ENCODE assay signal across 10 mouse cellular contexts in genomic region chr13:102874465-102875143, GRCm38 (mm10).
A peak's percentile ranks its signal among the peaks of the same experiment; 100 is the strongest.
DNase-seq lines count a peak whose midpoint lies in the region; ATAC-seq lines count a peak whose summit lies in the region.
"Had no signal": no experiment of that assay in that cellular context is flagged by ENCODE, and none has a peak within 500 bp of the region (broad histone marks: within the 10 kb centered on the region; RNA-seq: fewer than 3 reads in every experiment).

No protein-coding gene starts in this region.

- ATAC-seq in forebrain, embryonic 11.5 days (replicated peaks; ENCODE audit: low FRiP score) = no peak
- no peak for ATAC-seq in forebrain, embryonic 14.5 days
- no peak for ATAC-seq in midbrain, embryonic 14.5 days (ENCODE audit: low FRiP score, low TSS enrichment)
- no peak for ATAC-seq in monocyte, adult 5-6 weeks (replicated peaks; ENCODE audit: insufficient number of reproducible peaks, low FRiP score, low TSS enrichment, poor library complexity, severe bottlenecking)

- H3K4me2 ChIP-seq in forebrain, embryonic 11.5 days (ENCODE audit: low read depth, low read length, severe bottlenecking) = no peak overlapping the region
- H3K4me2 ChIP-seq in forebrain, embryonic 14.5 days (ENCODE audit: low read length) = no peak overlapping the region
- H3K4me2 ChIP-seq in midbrain, embryonic 14.5 days (ENCODE audit: low read length) = no peak overlapping the region

- H3K9ac ChIP-seq in forebrain, embryonic 11.5 days (ENCODE audit: low read length) = no peak overlapping the region
- H3K9ac ChIP-seq in forebrain, embryonic 14.5 days (ENCODE audit: low read length) = no peak overlapping the region
- no peak overlapping the region for H3K9ac ChIP-seq in midbrain, embryonic 14.5 days (replicated peaks; ENCODE audit: low read length)

- 85% methylated on average over 14 of the region's 14 CpGs for WGBS in forebrain, embryonic 10.5 days
- WGBS in forebrain, embryonic 11.5 days = 78% methylated on average over 14 of the region's 14 CpGs
- WGBS in forebrain, embryonic 14.5 days = 52% methylated on average over 14 of the region's 14 CpGs
- 62% methylated on average over 14 of the region's 14 CpGs for WGBS in midbrain, embryonic 14.5 days

- no peaks in the 10 kb centered on the region for H3K36me3 ChIP-seq in forebrain, embryonic 10.5 days (replicated peaks)
- no peaks in the 10 kb centered on the region for H3K36me3 ChIP-seq in forebrain, embryonic 11.5 days (ENCODE audit: control insufficient read depth, insufficient read depth, low read length)
- no peaks in the 10 kb centered on the region for H3K36me3 ChIP-seq in forebrain, embryonic 14.5 days (ENCODE audit: control insufficient read depth, insufficient read depth, low read length)
- no peaks in the 10 kb centered on the region for H3K36me3 ChIP-seq in midbrain, embryonic 14.5 days (ENCODE audit: control insufficient read depth, insufficient read depth, low read length)
- H3K36me3 ChIP-seq: G1E had no signal

- no peaks in the 10 kb centered on the region for H3K27me3 ChIP-seq in forebrain, embryonic 10.5 days (ENCODE audit: poor library complexity, severe bottlenecking)
- H3K27me3 ChIP-seq in forebrain, embryonic 11.5 days (ENCODE audit: control insufficient read depth, insufficient read depth, low read length) = no peaks in the 10 kb centered on the region
- no peaks in the 10 kb centered on the region for H3K27me3 ChIP-seq in forebrain, embryonic 14.5 days (replicated peaks; ENCODE audit: control insufficient read depth, insufficient read depth, low read length)
- H3K27me3 ChIP-seq in midbrain, embryonic 14.5 days (ENCODE audit: control insufficient read depth, insufficient read depth, low read length) = no peaks in the 10 kb centered on the region

- H3K4me3 ChIP-seq in forebrain, embryonic 10.5 days = no peak overlapping the region
- H3K4me3 ChIP-seq in forebrain, embryonic 11.5 days (ENCODE audit: low read depth, low read length) = no peak overlapping the region
- no peak overlapping the region for H3K4me3 ChIP-seq in forebrain, embryonic 14.5 days (ENCODE audit: low read depth, low read length)
- no peak overlapping the region for H3K4me3 ChIP-seq in midbrain, embryonic 14.5 days (replicated peaks; ENCODE audit: low read depth, low read length)

- H3K9me3 ChIP-seq in forebrain, embryonic 10.5 days = no peaks in the 10 kb centered on the region; the same call in 1 of the 2 replicates
- H3K9me3 ChIP-seq in forebrain, embryonic 11.5 days (ENCODE audit: control insufficient read depth, low read length) = no peaks in the 10 kb centered on the region
- no peaks in the 10 kb centered on the region for H3K9me3 ChIP-seq in forebrain, embryonic 14.5 days (replicated peaks; ENCODE audit: control insufficient read depth, low read length)
- no peaks in the 10 kb centered on the region for H3K9me3 ChIP-seq in midbrain, embryonic 14.5 days (ENCODE audit: control insufficient read depth, low read length)
- H3K9me3 ChIP-seq: G1E had no signal

- no peak for DNase-seq in forebrain, embryonic 10.5 days (ENCODE audit: extremely low spot score, low spot score)
- no peak for DNase-seq in forebrain, embryonic 11.5 days (ENCODE audit: low spot score)
- DNase-seq in 3134 (ENCODE audit: extremely low read depth, insufficient read length, low spot score) = peak; percentile 9
- DNase-seq in forebrain, embryonic 14.5 days (ENCODE audit: low spot score) = peak; percentile 56
- peak; percentile 64 for DNase-seq in heart, postnatal 4 days
- peak; percentile 46 for DNase-seq in midbrain, embryonic 14.5 days
- no peak for DNase-seq in cerebellum, postnatal 36 days

- H3K27ac ChIP-seq in forebrain, embryonic 10.5 days = 0 out of 2 replicates have a peak overlapping the region, but pooled peaks have one; percentile 4
- H3K27ac ChIP-seq in forebrain, embryonic 11.5 days (ENCODE audit: low read depth, low read length) = no peak overlapping the region
- no peak overlapping the region for H3K27ac ChIP-seq in forebrain, embryonic 14.5 days (ENCODE audit: low read depth, low read length)
- H3K27ac ChIP-seq in midbrain, embryonic 14.5 days (replicated peaks; ENCODE audit: low read depth, low read length) = no peak overlapping the region
- H3K27ac ChIP-seq: macrophage had no signal

- H3K4me1 ChIP-seq in forebrain, embryonic 10.5 days = peaks cover 64% of the 10 kb centered on the region
- peaks cover 5% of the 10 kb centered on the region; the same call in 1 of the 2 replicates for H3K4me1 ChIP-seq in forebrain, embryonic 11.5 days (replicated peaks; ENCODE audit: control insufficient read depth, insufficient read depth, low read length)
- H3K4me1 ChIP-seq in forebrain, embryonic 14.5 days (ENCODE audit: control insufficient read depth, insufficient read depth, low read length) = peaks cover 5% of the 10 kb centered on the region; the same call in 1 of the 2 replicates
- peaks cover 16% of the 10 kb centered on the region; the same call in 1 of the 2 replicates for H3K4me1 ChIP-seq in midbrain, embryonic 14.5 days (ENCODE audit: control insufficient read depth, insufficient read depth, low read length)

Comparison
In these comparisons a context has a peak if more than half of its experiments do, and no peak if none do; other contexts are left out.
1. DNase-seq: peak in 3134 (single experiment), forebrain, embryonic 14.5 days (single experiment), heart, postnatal 4 days (single experiment) and midbrain, embryonic 14.5 days (single experiment); none in forebrain, embryonic 10.5 days (single experiment), forebrain, embryonic 11.5 days (single experiment) and cerebellum, postnatal 36 days (0 of 2).